In genomic region chr8:126003546-126003945, GRCm38 (mm10) we compare ENCODE assay signal across 26 mouse cellular contexts. TPM values are rescaled to one million over a fixed set of nuclear protein-coding genes. Genes with fewer than 3 reads are reported as not detected.
A peak's percentile ranks its signal among the peaks of the same experiment; 100 is the strongest.
DNase-seq lines count a peak whose midpoint lies in the region; ATAC-seq lines count a peak whose summit lies in the region.
"Had no signal": no experiment of that assay in that cellular context is flagged by ENCODE, and none has a peak within 500 bp of the region (broad histone marks: within the 10 kb centered on the region; RNA-seq: fewer than 3 reads in every experiment).

No protein-coding gene starts in this region.

- 0 out of 2 replicates have a peak, but pooled peaks cover 3% of the 10 kb centered on the region for H3K4me1 ChIP-seq in forebrain, embryonic 16.5 days (replicated peaks; ENCODE audit: control insufficient read depth, insufficient read depth, low read length)
- H3K4me1 ChIP-seq: heart, embryonic 10.5 days had no signal

- H3K4me2 ChIP-seq in forebrain, embryonic 16.5 days (ENCODE audit: low read length): no peak overlapping the region
- H3K4me2 ChIP-seq: embryonic facial prominence, embryonic 12.5 days; embryonic facial prominence, embryonic 15.5 days; heart, embryonic 13.5 days; hindbrain, embryonic 14.5 days had no signal

- peak; percentile 13 to 46 for DNase-seq in cerebellum, adult 18-20 months
- no peak for DNase-seq in cerebellum, postnatal 4 days (ENCODE audit: low spot score in 2 of 2)
- peak; percentile 67 for DNase-seq in cerebellum, adult 9-10 months
- DNase-seq in cerebellum, postnatal 36 days: no peak
- DNase-seq in A20 (ENCODE audit: low read depth, low spot score): peak; percentile 64
- DNase-seq: adrenal gland, adult 2 months; adrenal gland, postnatal 14 days; gastrocnemius, postnatal 10 days; gastrocnemius, postnatal 36 days; heart, adult 2 months; heart, postnatal 14 days; heart, postnatal 4 days; kidney, adult 18-20 months; kidney, adult 9 months had no signal

- H3K36me3 ChIP-seq in forebrain, embryonic 16.5 days (ENCODE audit: control insufficient read depth, insufficient read depth): no peaks in the 10 kb centered on the region
- H3K36me3 ChIP-seq: embryonic facial prominence, embryonic 12.5 days; embryonic facial prominence, embryonic 15.5 days; heart, embryonic 10.5 days; heart, embryonic 13.5 days had no signal

- no peak overlapping the region for H3K9ac ChIP-seq in forebrain, embryonic 16.5 days (replicated peaks; ENCODE audit: low read depth, low read length)
- H3K9ac ChIP-seq: embryonic facial prominence, embryonic 12.5 days; embryonic facial prominence, embryonic 15.5 days; heart, embryonic 13.5 days; hindbrain, embryonic 14.5 days had no signal

- H3K4me3 ChIP-seq in forebrain, embryonic 16.5 days (replicated peaks; ENCODE audit: low read length): no peak overlapping the region
- H3K4me3 ChIP-seq: embryonic facial prominence, embryonic 12.5 days; embryonic facial prominence, embryonic 15.5 days; heart, adult 2 months; heart, embryonic 10.5 days; heart, embryonic 13.5 days had no signal

- ATAC-seq in forebrain, embryonic 16.5 days: no peak
- ATAC-seq: CD4-positive, CD25-positive, alpha-beta regulatory T cell, adult 4 months; forebrain, embryonic 14.5 days; hindbrain, postnatal 0 days; inflammation-experienced regulatory T-cells, adult 6 months; intestine, embryonic 16.5 days had no signal

- H3K27ac ChIP-seq in forebrain, embryonic 16.5 days (ENCODE audit: low read length): no peak overlapping the region
- H3K27ac ChIP-seq: embryonic facial prominence, embryonic 12.5 days; embryonic facial prominence, embryonic 15.5 days; heart, adult 2 months; heart, embryonic 10.5 days; heart, embryonic 13.5 days; hindbrain, embryonic 14.5 days; hindbrain, postnatal 0 days had no signal

- no peaks in the 10 kb centered on the region for H3K27me3 ChIP-seq in forebrain, embryonic 16.5 days (replicated peaks; ENCODE audit: control insufficient read depth, insufficient read depth, low read length)
- H3K27me3 ChIP-seq: embryonic facial prominence, embryonic 12.5 days; embryonic facial prominence, embryonic 15.5 days had no signal

- 0 out of 2 replicates have a peak, but pooled peaks cover 2% of the 10 kb centered on the region for H3K9me3 ChIP-seq in forebrain, embryonic 16.5 days (ENCODE audit: control insufficient read depth, low read length)
- H3K9me3 ChIP-seq: embryonic facial prominence, embryonic 12.5 days; embryonic facial prominence, embryonic 15.5 days; heart, embryonic 10.5 days; heart, embryonic 13.5 days had no signal

- WGBS in forebrain, embryonic 16.5 days: 92% methylated on average over 6 of the region's 6 CpGs

RNA-seq across cellular contexts. Expression of gene Kcnk1, which starts 8.6 kb away (rescaled TPM):
- polyA plus RNA-seq in forebrain, embryonic 16.5 days (2015; fragmentation: Nextera tagmentation; extraction: Ambion mirVana): 18.7 and 20.5 TPM in 2 replicates
- polyA plus RNA-seq: C2C12; CD4-positive, CD25-positive, alpha-beta regulatory T cell, adult 4 months; inflammation-experienced regulatory T-cells, adult 6 months had no signal

Comparison
In these comparisons a context has a peak if more than half of its experiments do, and no peak if none do; other contexts are left out.
1. DNase-seq: peak in cerebellum, adult 18-20 months (2 of 2), cerebellum, adult 9-10 months (single experiment) and A20 (single experiment); none in cerebellum, postnatal 4 days (0 of 2) and cerebellum, postnatal 36 days (0 of 2).